Mouse (Mus musculus) heart, postnatal 14 days (tissue): Measurements from ENCODE around the gene Zfyve28. TPM values are rescaled to one million over a fixed set of nuclear protein-coding genes. Genes with fewer than 3 reads are reported as not detected.

Source experiments
- total RNA-seq, 2 experiments: library from RNA; stranded (reverse); gene quantifications; 2 replicates each; pipeline ENCODE4 v1.2.3; 2021

Zfyve28 gene
- total RNA-seq, 2 experiments from 2014 or later: 0.41 to 1.0 TPM

Other genes starting within 250 kb of the Zfyve28 start
- 1 to 10 TPM in 1 of 2 experiments, under 1 TPM in 1; 0.98 to 2.0 TPM for gene Poln, start 119.0 kb downstream of the Zfyve28 start, total RNA-seq
- 1 to 10 TPM; 6.0 to 7.1 TPM for gene Haus3, start 118.9 kb downstream of the Zfyve28 start, total RNA-seq
- gene Mxd4, start 100.7 kb downstream of the Zfyve28 start, total RNA-seq: 100 to 1,000 TPM; 127 to 129 TPM
- not detected for gene Cfap99, start 151 bp upstream of the Zfyve28 start, total RNA-seq
- gene Rnf4, start 47.8 kb upstream of the Zfyve28 start, total RNA-seq: 10 to 100 TPM; 38.0 to 38.2 TPM
- gene Fam193a, start 81.5 kb upstream of the Zfyve28 start, total RNA-seq: 10 to 100 TPM; 32.6 to 36.6 TPM
- 1 to 10 TPM; 6.4 to 8.3 TPM for gene Tnip2, start 225.5 kb upstream of the Zfyve28 start, total RNA-seq
- 1 to 10 TPM; 3.8 to 4.6 TPM for gene Sh3bp2, start 237.4 kb upstream of the Zfyve28 start, total RNA-seq